Mouse (Mus musculus) hindbrain, embryonic 14.5 days (tissue): Measurements from ENCODE around the gene Hoxa9. TPM values are rescaled to one million over a fixed set of nuclear protein-coding genes. Genes with fewer than 3 reads are reported as not detected.

ENCODE experiments used
- ATAC-seq: fragments of 200-750 bp; cut with Nextera tagmentation; 2 replicates; pipeline ENCODE4 v1.8.0; 2017; ENCODE audit warnings: moderate number of reproducible peaks, mild to moderate bottlenecking, moderate TSS enrichment, moderate library complexity; ENCODE audit not compliant: low FRiP score
- DNase-seq: peaks from one replicate; pipeline ENCODE4 v3.0.0-alpha.2; 2015; ENCODE audit warnings: low spot score
- H3K27ac ChIP-seq: fragments of 300-500 bp; sonication (generic); 2 replicates; pipeline ENCODE4 v1.5.1; 2014; ENCODE audit warnings: mild to moderate bottlenecking, moderate library complexity
- H3K27me3 ChIP-seq: fragments of 300-500 bp; sonication (generic); 2 replicates; pipeline ENCODE4 v1.6.1; 2014; ENCODE audit warnings: mild to moderate bottlenecking, low read length, mixed read lengths; ENCODE audit not compliant: control insufficient read depth, insufficient read depth
- H3K36me3 ChIP-seq: fragments of 300-500 bp; sonication (generic); replicated peaks from 2 replicates; pipeline ENCODE4 v1.6.1; 2014; ENCODE audit not compliant: control insufficient read depth, insufficient read depth
- H3K4me1 ChIP-seq: fragments of 300-500 bp; sonication (generic); replicated peaks from 2 replicates; pipeline ENCODE4 v1.6.1; 2014; ENCODE audit warnings: antibody characterized with exemption, low read length, mixed read lengths; ENCODE audit not compliant: control insufficient read depth, insufficient read depth
- H3K4me2 ChIP-seq: fragments of 300-500 bp; sonication (generic); replicated peaks from 2 replicates; pipeline ENCODE4 v1.6.1; 2014; ENCODE audit warnings: mild to moderate bottlenecking, moderate library complexity
- H3K4me3 ChIP-seq: fragments of 300-500 bp; sonication (generic); replicated peaks from 2 replicates; pipeline ENCODE4 v1.5.1; 2014; ENCODE audit warnings: mild to moderate bottlenecking, low read length
- H3K9ac ChIP-seq: fragments of 300-500 bp; sonication (generic); 2 replicates; pipeline ENCODE4 v1.6.1; 2014
- H3K9me3 ChIP-seq: fragments of 300-500 bp; sonication (generic); 2 replicates; pipeline ENCODE4 v1.6.1; 2016; ENCODE audit warnings: low read length; ENCODE audit not compliant: control insufficient read depth
- WGBS: fragments of 180-500 bp; shearing (Covaris S2); extraction: QIAGEN DNeasy Blood & Tissue Kit; methylation state at CpG from one replicate; pipeline ENCODE4 v1.1.7; 2014; 5-methylcytosine and 5-hydroxymethylcytosine counted together
- polyA plus RNA-seq: library from polyadenylated mRNA; unstranded; fragments of >200 nt; fragmentation: Nextera tagmentation; extraction: Ambion mirVana; gene quantifications from 2 replicates; pipeline ENCODE4 v1.2.1, GENCODE M21; 2014

Gene Hoxa9
- polyA plus RNA-seq, 1 experiment from 2014 or later, result 2.0 TPM

DNA sequence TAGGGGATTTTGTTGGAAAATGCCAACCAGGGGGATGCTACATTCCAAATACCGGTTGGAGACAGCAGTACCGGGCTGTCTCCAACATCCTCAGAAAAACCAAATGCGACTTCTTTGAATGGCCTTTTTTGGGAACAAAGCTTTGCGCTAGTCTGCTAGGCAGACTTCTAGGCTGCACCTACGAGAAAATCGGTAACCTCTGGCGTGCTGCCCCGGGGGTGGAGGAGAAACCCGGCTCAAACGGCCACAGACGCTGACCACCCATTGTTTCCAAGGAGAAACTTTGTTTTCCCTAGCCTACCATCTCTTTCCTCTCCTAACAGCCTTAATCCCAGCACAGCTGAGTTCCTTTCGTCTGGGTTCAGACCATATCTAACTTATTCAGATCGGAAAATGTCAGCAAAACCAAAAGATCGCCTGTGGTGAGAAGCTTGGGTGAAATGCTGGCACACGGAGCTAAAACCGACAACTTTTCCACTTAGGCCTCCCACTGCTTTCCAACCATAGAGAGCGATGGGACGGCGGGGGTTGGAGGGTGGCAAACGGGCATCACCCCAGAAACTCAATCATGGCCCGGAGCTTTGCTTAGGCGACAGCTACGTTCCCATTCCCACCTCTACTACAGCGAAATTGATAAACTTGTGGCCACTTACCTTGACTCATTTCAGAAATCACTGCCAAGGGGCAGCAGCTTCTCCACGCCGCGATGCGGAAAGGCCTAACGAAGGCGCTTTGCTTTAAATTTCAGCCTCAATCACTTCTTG is 8.9 kb upstream of the Hoxa9 start:
- no peak overlapping the region for H3K27ac ChIP-seq
- H3K4me1 ChIP-seq, result no peaks in the 10 kb centered on the region
- no peak overlapping the region for H3K9ac ChIP-seq
- WGBS, result 2% methylated on average over 30 of the region's 30 CpGs
- H3K9me3 ChIP-seq, result no peaks in the 10 kb centered on the region
- no peak for DNase-seq
- no peak overlapping the region for H3K4me2 ChIP-seq
- no peak overlapping the region for H3K4me3 ChIP-seq
- H3K36me3 ChIP-seq, result no peaks in the 10 kb centered on the region
- no peak for ATAC-seq
- peaks cover 100% of the 10 kb centered on the region for H3K27me3 ChIP-seq

DNA sequence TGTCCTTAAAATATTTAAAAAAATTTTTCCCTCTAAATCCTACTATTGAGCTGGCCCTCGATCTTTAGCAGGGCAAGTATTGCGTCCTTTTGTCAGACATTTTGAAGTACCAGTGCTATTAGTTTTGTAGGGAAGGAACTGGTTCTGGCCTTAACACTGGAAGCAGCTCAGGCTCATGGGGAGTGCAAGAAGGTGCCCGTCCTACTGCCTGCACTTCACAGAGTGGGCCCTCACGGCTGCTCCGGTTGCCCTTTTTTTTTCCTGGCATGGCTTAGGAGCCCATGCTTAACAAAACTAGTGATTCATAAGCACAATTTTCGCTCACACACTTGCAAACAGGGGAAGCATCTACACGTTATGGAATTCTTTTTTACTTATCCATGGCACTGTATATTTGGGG is 8.1 kb upstream of the Hoxa9 start:
- no peak overlapping the region for H3K27ac ChIP-seq
- H3K9ac ChIP-seq, result no peak overlapping the region
- no peaks in the 10 kb centered on the region for H3K9me3 ChIP-seq
- DNase-seq, result no peak
- ATAC-seq, result no peak
- no peak overlapping the region for H3K4me3 ChIP-seq
- peaks cover 100% of the 10 kb centered on the region for H3K27me3 ChIP-seq
- 4% methylated on average over 7 of the region's 7 CpGs for WGBS
- no peak overlapping the region for H3K4me2 ChIP-seq
- H3K36me3 ChIP-seq, result no peaks in the 10 kb centered on the region
- H3K4me1 ChIP-seq, result no peaks in the 10 kb centered on the region

DNA sequence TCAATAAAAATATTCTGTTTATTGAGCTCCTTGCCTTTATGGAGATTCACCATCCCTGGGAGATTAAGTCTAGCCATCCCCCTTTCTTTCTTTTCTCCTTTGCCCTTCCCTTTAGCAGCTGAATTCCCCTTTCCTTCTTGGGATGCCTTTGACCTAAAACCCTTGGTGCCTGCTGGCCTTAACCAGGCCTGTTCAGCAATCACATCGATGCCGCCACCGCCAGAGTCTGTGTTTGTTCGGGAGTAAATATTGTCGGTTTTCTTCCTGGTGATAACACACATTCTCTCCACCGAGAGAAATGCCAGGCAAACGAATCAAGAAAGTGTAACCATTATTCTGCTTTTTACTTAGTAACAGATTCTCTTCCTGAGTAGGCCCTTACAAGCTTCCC is 7.3 kb upstream of the Hoxa9 start:
- H3K4me1 ChIP-seq, result no peaks in the 10 kb centered on the region
- H3K36me3 ChIP-seq, result no peaks in the 10 kb centered on the region
- no peak overlapping the region for H3K4me3 ChIP-seq
- DNase-seq (no peak), ATAC-seq (no peak)
- WGBS, result 4% methylated on average over 7 of the region's 7 CpGs
- no peak overlapping the region for H3K27ac ChIP-seq
- peaks cover 100% of the 10 kb centered on the region for H3K27me3 ChIP-seq
- H3K9me3 ChIP-seq, result no peaks in the 10 kb centered on the region
- H3K4me2 ChIP-seq, result no peak overlapping the region
- H3K9ac ChIP-seq, result no peak overlapping the region

DNA sequence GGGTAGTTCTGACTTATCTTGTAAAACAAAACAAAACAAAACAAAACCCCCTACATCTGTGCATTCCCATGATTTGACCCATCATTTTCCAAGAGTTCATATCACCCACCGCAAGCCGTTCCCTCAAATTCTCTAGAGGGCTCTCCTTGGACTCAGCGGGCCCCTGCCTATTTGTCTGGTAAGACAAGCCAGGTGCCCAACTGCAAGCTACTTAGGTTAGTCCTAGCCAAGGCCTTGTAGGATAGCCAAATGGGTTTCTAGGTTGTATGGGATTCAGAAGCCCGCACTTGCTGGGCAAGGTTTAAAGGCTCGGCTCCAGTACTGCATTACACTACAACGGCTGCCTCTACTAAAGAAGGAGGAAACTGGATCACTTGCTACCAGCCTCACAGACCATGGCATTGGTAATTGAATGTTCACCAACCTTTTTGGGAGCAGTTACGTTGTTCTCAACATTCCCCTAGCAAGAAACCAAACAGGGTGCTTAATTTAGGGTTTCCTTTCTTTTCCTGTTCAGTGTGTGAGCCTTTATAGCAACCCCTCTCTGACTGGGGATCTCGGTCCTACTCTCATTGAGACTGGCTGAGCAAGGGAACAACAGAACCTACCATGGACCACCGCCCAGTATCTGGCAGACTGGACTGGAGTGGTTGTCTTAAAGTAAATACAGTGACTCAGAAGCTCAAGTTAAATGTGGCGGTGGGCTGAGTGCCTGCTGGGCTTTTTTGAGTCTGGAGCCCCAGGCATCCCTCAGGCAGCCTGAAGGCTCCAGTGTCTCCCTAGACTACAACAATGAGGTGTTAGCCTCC is 6.7 kb upstream of the Hoxa9 start:
- 9% methylated on average over 10 of the region's 10 CpGs for WGBS
- no peak overlapping the region for H3K4me3 ChIP-seq
- H3K9me3 ChIP-seq, result no peaks in the 10 kb centered on the region
- H3K9ac ChIP-seq, result no peak overlapping the region
- no peak for DNase-seq
- no peaks in the 10 kb centered on the region for H3K4me1 ChIP-seq
- H3K36me3 ChIP-seq, result no peaks in the 10 kb centered on the region
- no peak overlapping the region for H3K4me2 ChIP-seq
- H3K27ac ChIP-seq, result no peak overlapping the region
- no peak for ATAC-seq
- peaks cover 100% of the 10 kb centered on the region for H3K27me3 ChIP-seq

DNA sequence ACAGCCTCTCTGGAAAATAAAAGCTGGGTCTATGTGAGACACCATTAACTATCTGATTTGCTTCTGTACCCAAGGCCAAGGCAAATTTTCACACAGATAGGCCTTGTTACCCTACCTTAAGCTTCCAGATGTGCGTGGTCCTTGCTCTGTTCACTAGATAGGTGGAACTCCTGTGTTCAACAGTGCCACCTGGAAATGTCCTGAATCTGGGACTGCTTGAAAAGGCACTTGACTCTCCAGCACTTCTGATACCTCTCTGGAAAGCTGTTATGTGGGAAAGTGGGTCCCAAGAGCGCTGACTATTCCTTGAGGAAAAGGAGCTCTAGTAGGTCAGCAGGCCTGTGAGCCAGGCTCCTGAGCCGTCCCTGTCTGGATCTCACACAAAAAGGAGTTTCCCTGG is 5.9 kb upstream of the Hoxa9 start:
- no peak overlapping the region for H3K4me2 ChIP-seq
- H3K9me3 ChIP-seq, result no peaks in the 10 kb centered on the region
- H3K27me3 ChIP-seq, result peaks cover 100% of the 10 kb centered on the region
- no peak overlapping the region for H3K9ac ChIP-seq
- ATAC-seq (no peak), DNase-seq (no peak)
- H3K4me3 ChIP-seq, result no peak overlapping the region
- no peaks in the 10 kb centered on the region for H3K36me3 ChIP-seq
- H3K27ac ChIP-seq, result no peak overlapping the region
- H3K4me1 ChIP-seq, result no peaks in the 10 kb centered on the region
- 8% methylated on average over 3 of the region's 3 CpGs for WGBS

DNA sequence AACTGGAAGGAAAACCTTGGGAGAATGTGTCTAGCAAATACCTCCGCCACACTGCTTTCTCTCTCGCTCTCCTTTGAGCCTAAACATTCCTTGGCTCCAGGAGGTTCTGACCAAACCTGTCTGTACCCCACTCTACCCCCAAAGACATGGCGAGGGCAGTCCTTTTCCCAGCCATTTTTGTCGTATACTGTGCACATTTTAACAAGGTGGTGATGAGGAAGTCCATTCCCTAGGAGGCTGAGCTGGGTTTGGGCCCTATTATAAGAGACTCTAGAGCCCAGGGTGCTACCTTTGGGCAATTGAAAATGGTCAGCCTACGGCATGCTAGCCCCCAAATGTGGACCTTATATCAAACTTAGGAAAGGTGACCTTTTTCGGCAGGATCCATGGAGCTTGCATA is 5.0 kb upstream of the Hoxa9 start:
- no peaks in the 10 kb centered on the region for H3K36me3 ChIP-seq
- H3K4me1 ChIP-seq, result no peaks in the 10 kb centered on the region
- H3K27me3 ChIP-seq, result peaks cover 98% of the 10 kb centered on the region
- WGBS, result 20% methylated on average over 6 of the region's 6 CpGs
- no peak overlapping the region for H3K27ac ChIP-seq
- no peaks in the 10 kb centered on the region for H3K9me3 ChIP-seq
- H3K9ac ChIP-seq, result no peak overlapping the region
- no peak for DNase-seq
- no peak overlapping the region for H3K4me3 ChIP-seq
- no peak for ATAC-seq
- no peak overlapping the region for H3K4me2 ChIP-seq

DNA sequence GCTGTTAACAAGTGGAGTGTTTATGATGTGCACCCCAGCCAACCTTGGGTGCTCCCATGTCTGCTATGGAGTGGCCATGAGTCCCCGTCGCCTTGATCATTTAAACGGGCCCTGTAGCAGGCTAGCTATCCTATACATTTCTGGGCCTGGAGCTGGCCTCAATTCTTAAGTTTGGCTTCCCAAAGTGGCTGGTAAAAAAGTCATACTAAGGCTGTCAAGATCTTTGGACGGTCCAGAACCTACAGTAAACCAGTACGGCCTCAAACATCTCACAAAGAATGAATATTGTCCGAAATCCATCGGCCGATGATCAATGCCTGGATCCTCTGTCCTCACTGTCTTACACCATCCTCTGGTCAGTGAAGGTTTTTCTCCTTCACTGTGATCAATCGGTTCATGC is 4.4 kb upstream of the Hoxa9 start:
- Histone ChIP-seq H3K27me3 (peaks cover 98% of the 10 kb centered on the region), H3K4me2 (no peak overlapping the region), H3K4me3 (no peak overlapping the region), H3K9ac (no peak overlapping the region), H3K27ac (no peak overlapping the region), H3K4me1 (no peaks in the 10 kb centered on the region), H3K9me3 (no peaks in the 10 kb centered on the region), H3K36me3 (no peaks in the 10 kb centered on the region)
- 26% methylated on average over 9 of the region's 9 CpGs for WGBS
- no peak for ATAC-seq
- no peak for DNase-seq

DNA sequence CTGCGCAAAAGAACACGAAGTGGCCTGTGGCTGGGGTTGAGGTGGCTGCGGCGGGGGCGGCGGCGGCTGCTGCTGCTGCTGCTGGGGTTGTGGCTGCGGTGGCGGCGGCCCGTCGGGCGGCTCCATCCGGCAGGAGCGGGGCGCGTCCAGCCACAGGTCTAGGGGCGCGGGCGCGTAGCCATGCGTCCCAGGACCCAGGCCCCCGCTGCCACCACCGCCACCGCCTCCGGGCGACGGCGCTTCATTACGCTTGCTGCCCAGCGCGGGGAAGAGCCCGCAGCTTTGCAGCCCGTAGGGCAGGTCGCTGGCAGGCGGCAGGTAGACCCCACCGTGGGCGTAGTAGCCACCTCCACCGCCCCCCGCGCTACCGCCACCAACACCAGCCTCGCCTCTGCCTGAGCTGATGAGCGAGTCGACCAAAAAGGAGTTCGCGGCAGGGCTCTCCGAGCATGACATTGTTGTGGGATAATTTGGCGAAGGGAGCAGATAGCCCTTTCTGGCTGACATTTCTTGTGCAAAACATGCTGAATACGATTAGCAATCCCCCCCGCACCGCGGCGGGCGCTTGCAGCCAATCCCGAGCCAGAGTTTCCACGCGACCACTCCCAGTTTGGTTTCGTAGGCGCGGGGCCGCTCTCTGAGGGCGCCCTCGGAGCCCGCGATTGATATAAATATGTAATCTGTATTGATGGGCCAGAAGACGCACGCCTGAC is 3.7 kb upstream of the Hoxa9 start:
- H3K4me2 ChIP-seq, result no peak overlapping the region
- no peaks in the 10 kb centered on the region for H3K36me3 ChIP-seq
- no peaks in the 10 kb centered on the region for H3K4me1 ChIP-seq
- no peak overlapping the region for H3K27ac ChIP-seq
- DNase-seq, result no peak
- H3K4me3 ChIP-seq, result no peak overlapping the region
- no peak overlapping the region for H3K9ac ChIP-seq
- no peaks in the 10 kb centered on the region for H3K9me3 ChIP-seq
- H3K27me3 ChIP-seq, result peaks cover 98% of the 10 kb centered on the region
- WGBS, result 1% methylated on average over 61 of the region's 68 CpGs
- no peak for ATAC-seq
